Mouse (Mus musculus): ENCODE data around the gene Klk4.

- TF ChIP-seq CTCF (IDR thresholded peaks at IDR 0.05; ENCODE audit: borderline replicate concordance, insufficient read depth, low read depth, low read length) (no peak), POLR2A (IDR thresholded peaks at IDR 0.05; ENCODE audit: borderline replicate concordance, insufficient read depth, low read length) (no peak)
These were observed 37.9 kb downstream of the Klk4 start for GRCm38 (mm10) chr7:43918871-43919270.

Data from cerebellum, adult 2 months (tissue).